Mouse (Mus musculus) CH12.LX (cell line): Measurements from ENCODE around the gene Apoa5. TPM values are rescaled to one million over a fixed set of nuclear protein-coding genes. Genes with fewer than 3 reads are reported as not detected.

Experiments used
- DNase-seq: peaks from one replicate; pipeline ENCODE4 v3.0.0-alpha.2; 2013; ENCODE audit errors: extremely low read depth
- H3K27ac ChIP-seq: 2 replicates; pipeline ENCODE4 v1.5.1; 2012; ENCODE audit warnings: low read depth, mild to moderate bottlenecking, control low read depth, moderate library complexity; ENCODE audit not compliant: insufficient read depth
- H3K27me3 ChIP-seq: replicated peaks from 2 replicates; pipeline ENCODE3; 2012; ENCODE audit warnings: inconsistent platforms
- H3K36me3 ChIP-seq, 2 experiments: replicated peaks in 1 of 2; 2 replicates each; pipeline versions ENCODE3 to v1.6.1; 2012; ENCODE audit warnings: inconsistent platforms in 1 of 2, low read length in 1 of 2, mild to moderate bottlenecking in 1 of 2, mixed read lengths in 1 of 2, moderate library complexity in 1 of 2; ENCODE audit not compliant: control insufficient read depth in 1 of 2, insufficient read depth in 1 of 2
- H3K4me1 ChIP-seq, 2 experiments: 2 replicates each; pipeline ENCODE4 v1.6.1; 2012; ENCODE audit warnings: inconsistent platforms in 1 of 2, moderate library complexity in 1 of 2; ENCODE audit not compliant: insufficient read depth in 2 of 2, control insufficient read depth in 1 of 2
- H3K4me2 ChIP-seq: 2 replicates; pipeline ENCODE4 v1.6.1; 2012; ENCODE audit warnings: low read depth, mild to moderate bottlenecking, control low read depth; ENCODE audit not compliant: poor library complexity, insufficient read depth, severe bottlenecking
- H3K4me3 ChIP-seq, 3 experiments: fragments of 150-350 bp in 1 of 3; sonication (generic) in 1 of 3; replicated peaks in 1 of 3; 2 replicates each; pipeline versions ENCODE3 to v1.5.1; 2011 to 2012; ENCODE audit warnings: low read depth in 2 of 3, low read length in 2 of 3, mild to moderate bottlenecking in 2 of 3, moderate library complexity in 2 of 3, control low read depth in 1 of 3, improper control_type of control experiment in 1 of 3, inconsistent platforms in 1 of 3, mixed read lengths in 1 of 3; ENCODE audit not compliant: poor library complexity in 1 of 3
- H3K79me2 ChIP-seq: replicated peaks from 2 replicates; pipeline ENCODE4 v1.6.1; 2012; ENCODE audit warnings: mild to moderate bottlenecking, moderate library complexity; ENCODE audit not compliant: control insufficient read depth, poor library complexity, insufficient read depth, severe bottlenecking; ENCODE audit errors: extremely low read depth
- H3K9ac ChIP-seq: 2 replicates; pipeline ENCODE4 v1.6.1; 2012; ENCODE audit warnings: low read depth, mild to moderate bottlenecking, control low read depth, moderate library complexity; ENCODE audit not compliant: insufficient read depth
- H3K9me3 ChIP-seq: replicated peaks from 2 replicates; pipeline ENCODE3; 2012; ENCODE audit warnings: low read length, inconsistent platforms, mixed read lengths
- EP300 ChIP-seq: IDR thresholded peaks from 2 replicates; pipeline ENCODE4 v1.6.1; 2011; ENCODE audit warnings: low read length, improper control_type of control experiment
- HCFC1 ChIP-seq: IDR thresholded peaks from 2 replicates; pipeline ENCODE4 v1.6.1; 2012; ENCODE audit warnings: low read depth, mild to moderate bottlenecking, inconsistent platforms, low read length, improper control_type of control experiment
- JUN ChIP-seq: IDR thresholded peaks from 2 replicates; pipeline ENCODE4 v1.6.1; 2011; ENCODE audit warnings: low read depth, mild to moderate bottlenecking, low read length, improper control_type of control experiment, moderate library complexity; ENCODE audit not compliant: insufficient read depth
- MYC ChIP-seq: IDR thresholded peaks from 2 replicates; pipeline ENCODE4 v1.6.1; 2011; ENCODE audit warnings: low read depth, mild to moderate bottlenecking, improper control_type of control experiment, low read length
- POLR2A ChIP-seq: IDR thresholded peaks from 2 replicates; pipeline ENCODE4 v1.6.1; 2011; ENCODE audit warnings: low read depth, mild to moderate bottlenecking, improper control_type of control experiment, low read length
- POLR2AphosphoS2 ChIP-seq: IDR thresholded peaks from 2 replicates; pipeline ENCODE4 v1.6.1; 2011; ENCODE audit warnings: low read depth, low read length, improper control_type of control experiment
- RAD21 ChIP-seq: IDR thresholded peaks from 2 replicates; pipeline ENCODE4 v1.6.1; 2011; ENCODE audit warnings: low read depth, mild to moderate bottlenecking, low read length, improper control_type of control experiment, moderate library complexity
- SIN3A ChIP-seq: IDR thresholded peaks from 2 replicates; pipeline ENCODE4 v1.6.1; 2012; ENCODE audit warnings: low read length, improper control_type of control experiment, inconsistent platforms
- SMC3 ChIP-seq: IDR thresholded peaks from 2 replicates; pipeline ENCODE4 v1.6.1; 2011; ENCODE audit warnings: low read depth, low read length, improper control_type of control experiment
- UBTF ChIP-seq: IDR thresholded peaks from 2 replicates; pipeline ENCODE4 v1.6.1; 2012; ENCODE audit warnings: low read depth, mild to moderate bottlenecking, inconsistent platforms, low read length, improper control_type of control experiment, moderate library complexity
- ZC3H11A ChIP-seq: IDR thresholded peaks from 2 replicates; pipeline ENCODE4 v1.6.1; 2012; ENCODE audit warnings: low read depth, mild to moderate bottlenecking, inconsistent platforms, low read length, improper control_type of control experiment
- ZMIZ1 ChIP-seq: IDR thresholded peaks from 2 replicates; pipeline ENCODE4 v1.6.1; 2012; ENCODE audit warnings: low read depth, mild to moderate bottlenecking, inconsistent platforms, low read length, improper control_type of control experiment
- ZNF384 ChIP-seq: IDR thresholded peaks from 2 replicates; pipeline ENCODE4 v1.6.1; 2012; ENCODE audit warnings: low read depth, low read length, improper control_type of control experiment, inconsistent platforms
- dilution Hi-C: fragments of 300-500 bp; cut with MboI; formaldehyde crosslinking; loops from 2 replicates; pipeline ENCODE4 v1.14.3; 2020; ENCODE audit warnings: low sequenced_read_pairs; ENCODE audit not compliant: extremely low pct_unique_long_range_greater_than_20kb, extremely low pct_ligation_motif_present
- in situ Hi-C: fragments of 300-500 bp; cut with MboI; formaldehyde crosslinking; loops from 3 replicates; pipeline ENCODE4 v1.14.3; 2019; ENCODE audit warnings: low sequenced_read_pairs, low pct_ligation_motif_present, low pct_unique_long_range_greater_than_20kb, mixed read lengths
- polyA plus RNA-seq: library from polyadenylated mRNA; unstranded; fragments of >175 nt; gene quantifications from 2 replicates; pipeline ENCODE4 v1.2.1, GENCODE M21; 2012; ENCODE audit warnings: low read depth; ENCODE audit not compliant: insufficient read length
- total RNA-seq, 2 experiments: library from RNA; depleted of rRNA; stranded (reverse); fragments of 300-350 nt in 1 of 2; fragments of >200 nt in 1 of 2; gene quantifications; 2 replicates each; pipeline ENCODE4 v1.2.3; 2012 to 2014

The Apoa5 gene
- total and polyA plus RNA-seq, 3 experiments, result 0.08 TPM; not detected in 2

DNA sequence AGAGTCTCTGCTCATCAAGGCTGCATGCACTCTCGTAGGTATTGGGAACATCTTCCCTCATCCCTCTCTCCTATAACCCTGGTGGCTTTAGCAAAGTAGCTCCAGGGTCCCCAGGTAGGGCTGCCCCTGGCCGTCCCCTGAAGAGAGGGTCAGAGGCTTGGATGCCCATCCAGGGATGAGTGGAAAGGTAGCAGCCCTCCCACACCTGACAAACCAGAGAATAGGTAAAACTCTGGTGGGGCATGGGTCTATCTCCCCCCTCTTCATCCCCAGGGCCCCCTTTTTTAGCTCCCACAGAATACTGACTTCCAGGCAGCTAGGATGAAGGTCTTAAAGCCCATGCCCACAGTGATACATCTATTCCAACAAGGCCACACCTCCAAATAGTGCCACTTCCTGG lies 52.0 kb downstream of the Apoa5 start:
- no peak overlapping the region for H3K4me3 ChIP-seq
- H3K27me3 ChIP-seq, result peaks cover 68% of the 10 kb centered on the region
- no peaks in the 10 kb centered on the region for H3K79me2 ChIP-seq
- in situ Hi-C loops, result no loop called here
- no peaks in the 10 kb centered on the region for H3K4me1 ChIP-seq
- dilution Hi-C loops, result no loop called here
- TF ChIP-seq JUN (no peak), EP300 (no peak), HCFC1 (no peak), ZMIZ1 (no peak), UBTF (no peak), MYC (no peak), RAD21 (no peak), SMC3 (no peak), ZC3H11A (no peak), SIN3A (no peak), ZNF384 (no peak), POLR2A (no peak), POLR2AphosphoS2 (no peak)
- H3K27ac ChIP-seq, result no peak overlapping the region
- H3K9ac ChIP-seq, result no peak overlapping the region
- peaks cover 15% of the 10 kb centered on the region for H3K9me3 ChIP-seq
- H3K4me2 ChIP-seq, result no peak overlapping the region
- no peaks in the 10 kb centered on the region for H3K36me3 ChIP-seq
- DNase-seq, result no peak

Other genes starting within 250 kb of the Apoa5 start
- gene Apoa1, start 40.1 kb upstream of the Apoa5 start, total RNA-seq (2012; rRNA removed), result not detected in 2 replicates
- not detected in 2 replicates for gene Apoa1, start 40.1 kb upstream of the Apoa5 start, total RNA-seq (2014; rRNA removed)
- gene Apoa1, start 40.1 kb upstream of the Apoa5 start, polyA plus RNA-seq, result not detected in 2 replicates
- gene Apoc3, start 33.0 kb upstream of the Apoa5 start, total RNA-seq (2012; rRNA removed), result not detected in 2 replicates
- gene Apoc3, start 33.0 kb upstream of the Apoa5 start, total RNA-seq (2014; rRNA removed), result not detected in 2 replicates
- gene Apoc3, start 33.0 kb upstream of the Apoa5 start, polyA plus RNA-seq, result not detected in 2 replicates
- not detected in 2 replicates for gene Apoa4, start 27.9 kb upstream of the Apoa5 start, total RNA-seq (2012; rRNA removed)
- not detected in 2 replicates for gene Apoa4, start 27.9 kb upstream of the Apoa5 start, total RNA-seq (2014; rRNA removed)
- gene Apoa4, start 27.9 kb upstream of the Apoa5 start, polyA plus RNA-seq, result not detected in 2 replicates
- gene Zpr1, start 4.4 kb downstream of the Apoa5 start, total RNA-seq (2012; rRNA removed), result 46.0 and 57.2 TPM in 2 replicates
- 65.7 and 66.8 TPM in 2 replicates for gene Zpr1, start 4.4 kb downstream of the Apoa5 start, total RNA-seq (2014; rRNA removed)
- gene Zpr1, start 4.4 kb downstream of the Apoa5 start, polyA plus RNA-seq, result 108 and 111 TPM in 2 replicates
- 15.9 and 18.8 TPM in 2 replicates for gene Bud13, start 14.4 kb downstream of the Apoa5 start, total RNA-seq (2012; rRNA removed)
- 13.5 and 14.4 TPM in 2 replicates for gene Bud13, start 14.4 kb downstream of the Apoa5 start, total RNA-seq (2014; rRNA removed)
- gene Bud13, start 14.4 kb downstream of the Apoa5 start, polyA plus RNA-seq, result 28.1 and 32.5 TPM in 2 replicates
- gene 4931429L15Rik, start 51.4 kb downstream of the Apoa5 start, total RNA-seq (2012; rRNA removed), result not detected in 2 replicates
- gene 4931429L15Rik, start 51.4 kb downstream of the Apoa5 start, total RNA-seq (2014; rRNA removed), result not detected in 2 replicates
- not detected in 2 replicates for gene 4931429L15Rik, start 51.4 kb downstream of the Apoa5 start, polyA plus RNA-seq